Mouse (Mus musculus): Measurements from ENCODE around the gene Itga2b.

DNA sequence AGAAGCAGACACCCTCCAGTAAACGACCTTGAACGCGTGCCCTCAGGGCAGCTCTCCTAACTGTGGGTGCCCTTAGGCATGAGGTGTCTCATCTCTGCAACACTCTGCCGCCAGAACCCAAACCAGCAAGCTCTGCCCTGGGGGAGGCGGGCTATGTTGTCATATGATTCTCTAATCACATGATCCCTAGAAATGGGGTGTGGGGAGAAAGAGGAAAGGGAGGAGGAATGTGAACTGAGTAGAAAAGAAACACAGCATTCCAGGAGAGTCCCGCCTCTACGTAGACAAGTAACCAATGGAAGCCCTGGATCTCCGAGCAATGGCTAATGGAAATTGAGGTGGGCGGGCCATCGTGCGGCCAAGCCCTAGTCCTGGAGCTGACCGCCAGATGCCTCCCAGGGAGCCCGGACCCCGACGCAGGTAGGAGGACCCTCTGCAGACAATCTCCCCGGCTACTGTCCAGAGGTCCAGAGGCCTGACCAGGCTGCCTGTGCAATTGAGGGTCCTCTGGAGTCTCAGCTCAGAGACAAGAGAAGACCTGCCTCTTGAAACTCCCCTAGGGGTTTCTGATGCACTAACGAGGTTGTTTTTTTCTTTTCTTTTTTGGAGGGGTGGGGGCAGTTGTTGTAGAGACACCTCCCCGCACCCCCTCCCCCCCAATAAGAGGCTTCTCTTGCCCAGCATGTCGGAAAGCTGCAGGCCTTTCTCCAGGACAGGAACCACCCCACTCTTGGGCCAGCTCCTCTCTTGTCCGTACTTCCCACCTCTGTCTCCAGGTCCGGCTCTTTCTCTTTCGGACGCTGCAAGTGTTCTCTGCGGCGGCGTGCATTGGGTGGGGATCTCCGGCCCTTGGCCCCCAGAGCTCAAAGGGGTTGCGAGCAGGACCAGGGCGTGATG lies 39.6 kb downstream of the Itga2b start, which contains the start of gene Grn:
- TF ChIP-seq CTCF (IDR thresholded peaks at IDR 0.05; ENCODE audit: low read depth, low read length) (no peak), EP300 (IDR thresholded peaks at IDR 0.05; ENCODE audit: insufficient read depth, low read depth, low read length) (0 out of 2 replicates have a peak, but pooled peaks have one; percentile 62)
